Mouse (Mus musculus) hindbrain, embryonic 12.5 days (tissue): ENCODE measurements around the gene Scd4. TPM values are rescaled to one million over a fixed set of nuclear protein-coding genes. Genes with fewer than 3 reads are reported as not detected.

Experiments used
- ATAC-seq: fragments of 200-750 bp; cut with Nextera tagmentation; 2 replicates; pipeline ENCODE4 v1.8.0; 2017; ENCODE audit warnings: moderate TSS enrichment; ENCODE audit not compliant: low FRiP score
- H3K27ac ChIP-seq: fragments of 300-500 bp; sonication (generic); 2 replicates; pipeline ENCODE4 v1.5.1; 2016; ENCODE audit warnings: mild to moderate bottlenecking
- H3K27me3 ChIP-seq: fragments of 300-500 bp; sonication (generic); 2 replicates; pipeline ENCODE4 v1.6.1; 2016; ENCODE audit warnings: mild to moderate bottlenecking
- H3K36me3 ChIP-seq: fragments of 300-500 bp; sonication (generic); 2 replicates; pipeline ENCODE4 v1.6.1; 2016; ENCODE audit warnings: mild to moderate bottlenecking
- H3K4me1 ChIP-seq: fragments of 300-500 bp; sonication (generic); 2 replicates; pipeline ENCODE4 v1.6.1; 2016
- H3K4me2 ChIP-seq: fragments of 300-500 bp; sonication (generic); replicated peaks from 2 replicates; pipeline ENCODE4 v1.6.1; 2016; ENCODE audit warnings: mild to moderate bottlenecking
- H3K4me3 ChIP-seq: fragments of 300-500 bp; sonication (generic); 2 replicates; pipeline ENCODE4 v1.5.1; 2016; ENCODE audit warnings: mild to moderate bottlenecking
- H3K9ac ChIP-seq: fragments of 300-500 bp; sonication (generic); 2 replicates; pipeline ENCODE4 v1.6.1; 2016; ENCODE audit warnings: mild to moderate bottlenecking, moderate library complexity
- H3K9me3 ChIP-seq: fragments of 300-500 bp; sonication (generic); replicated peaks from 2 replicates; pipeline ENCODE4 v1.6.1; 2016; ENCODE audit warnings: mild to moderate bottlenecking
- WGBS: fragments of 180-500 bp; shearing (Covaris S2); methylation state at CpG from one replicate; pipeline ENCODE4 v1.1.7; 2016; 5-methylcytosine and 5-hydroxymethylcytosine counted together
- polyA plus RNA-seq: library from polyadenylated mRNA; unstranded; fragments of >200 nt; fragmentation: Nextera tagmentation; extraction: Ambion mirVana; gene quantifications from 2 replicates; pipeline ENCODE4 v1.2.1, GENCODE M21; 2016

Scd4 gene
- 0.07 and 0.10 TPM in 2 replicates for polyA plus RNA-seq

DNA sequence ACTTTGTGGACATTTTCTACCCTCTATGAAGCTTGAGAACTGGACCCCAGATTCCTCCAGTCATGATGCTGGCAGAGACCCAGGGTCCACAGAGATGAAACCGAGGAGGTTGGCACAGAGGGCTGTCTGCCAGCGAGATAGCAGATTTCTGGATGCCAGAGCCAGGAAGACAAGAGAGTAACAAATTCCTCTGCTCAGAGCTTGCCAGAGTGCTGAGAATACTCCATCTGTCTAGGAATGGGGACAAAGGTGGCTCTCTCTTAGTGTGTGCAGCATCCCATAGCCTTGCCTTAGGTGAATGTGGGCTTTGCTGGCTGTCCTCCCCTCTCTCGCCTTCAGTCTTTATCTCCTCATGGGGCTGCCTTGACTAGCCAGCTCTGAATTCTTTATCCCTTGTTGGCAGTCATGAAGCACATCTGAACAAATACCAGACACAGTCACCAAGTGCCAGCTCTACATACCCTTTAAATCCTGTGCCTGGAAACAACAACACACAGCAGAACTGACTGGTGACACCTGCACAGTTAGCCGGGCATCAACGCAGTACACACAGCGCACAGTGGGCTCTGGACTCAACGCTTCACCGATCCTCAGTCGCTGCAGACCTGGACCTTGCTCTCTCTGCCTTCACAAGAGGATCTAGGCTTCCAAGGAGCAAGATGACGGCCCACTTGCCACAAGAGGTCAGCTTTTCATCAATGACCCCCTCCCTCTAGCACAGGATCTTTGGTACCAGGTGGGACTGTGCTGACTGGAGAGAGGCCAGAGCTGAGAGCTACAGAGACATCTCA is at the start of gene Scd4:
Scd4 (plus strand) TSS at position 260 of the 791 bp plus-strand sequence.
- Histone ChIP-seq H3K9ac (no peak within 1 kb of the TSS), H3K4me3 (no peak within 1 kb of the TSS), H3K27ac (no peak within 1 kb of the TSS), H3K27me3 (no peaks in the 10 kb centered on the region), H3K4me2 (no peak within 1 kb of the TSS), H3K36me3 (no peaks in the 10 kb centered on the region), H3K4me1 (no peaks in the 10 kb centered on the region), H3K9me3 (no peaks in the 10 kb centered on the region)
- 87% methylated on average over 10 of the region's 10 CpGs for WGBS
- ATAC-seq = no peak

DNA sequence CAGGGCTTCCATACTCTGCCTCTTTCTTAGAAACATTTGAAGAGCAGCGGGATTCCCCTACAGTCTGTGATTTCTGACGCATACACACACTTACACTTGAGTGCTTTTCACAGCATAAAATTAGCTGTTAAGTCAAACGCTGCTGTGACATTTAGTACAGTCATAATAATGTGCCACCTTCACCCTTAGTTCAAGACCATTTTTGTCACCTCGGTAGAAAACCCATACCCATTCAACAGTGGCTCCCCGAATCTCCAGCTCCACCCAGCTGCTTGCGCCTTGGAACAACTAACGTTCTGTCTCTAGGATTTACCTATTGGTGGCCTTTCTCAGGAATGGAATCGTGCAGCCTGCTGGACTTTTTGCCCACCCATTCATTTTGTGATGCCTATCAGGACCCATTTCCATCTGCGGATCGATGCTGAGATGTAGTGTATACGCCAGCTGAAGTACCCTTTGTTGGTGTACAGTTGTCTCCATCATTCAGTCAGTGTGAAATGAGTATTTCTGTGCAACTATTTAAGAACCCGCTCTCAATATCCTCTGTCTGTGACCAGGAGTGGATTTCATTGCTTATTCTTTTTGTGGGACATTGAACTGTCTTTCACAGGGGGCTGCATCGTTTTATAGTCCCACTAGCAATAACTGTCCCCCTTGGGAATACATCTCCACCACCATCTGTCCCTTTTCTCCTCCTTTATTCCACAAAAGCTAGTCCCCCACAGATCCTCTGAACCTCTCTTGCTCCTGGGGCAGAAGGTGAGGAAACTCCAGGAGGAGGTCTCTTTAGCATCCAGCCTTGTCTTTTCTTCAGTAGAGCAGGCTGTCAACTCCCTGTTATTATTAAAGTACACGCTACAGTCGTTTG is 49.5 kb upstream of the Scd4 start:
- ATAC-seq = peak; percentile 27
- H3K4me1 ChIP-seq = peaks cover 41% of the 10 kb centered on the region
- no peaks in the 10 kb centered on the region for H3K36me3 ChIP-seq
- peak overlapping the region; percentile 42 for H3K4me3 ChIP-seq
- H3K9me3 ChIP-seq = no peaks in the 10 kb centered on the region
- H3K27me3 ChIP-seq = no peaks in the 10 kb centered on the region
- peak overlapping the region; percentile 72 for H3K4me2 ChIP-seq
- 29% methylated on average over 15 of the region's 15 CpGs for WGBS
- peak overlapping the region; percentile 97 for H3K27ac ChIP-seq
- peak overlapping the region; percentile 4; the same call in 1 of the 2 replicates for H3K9ac ChIP-seq

DNA sequence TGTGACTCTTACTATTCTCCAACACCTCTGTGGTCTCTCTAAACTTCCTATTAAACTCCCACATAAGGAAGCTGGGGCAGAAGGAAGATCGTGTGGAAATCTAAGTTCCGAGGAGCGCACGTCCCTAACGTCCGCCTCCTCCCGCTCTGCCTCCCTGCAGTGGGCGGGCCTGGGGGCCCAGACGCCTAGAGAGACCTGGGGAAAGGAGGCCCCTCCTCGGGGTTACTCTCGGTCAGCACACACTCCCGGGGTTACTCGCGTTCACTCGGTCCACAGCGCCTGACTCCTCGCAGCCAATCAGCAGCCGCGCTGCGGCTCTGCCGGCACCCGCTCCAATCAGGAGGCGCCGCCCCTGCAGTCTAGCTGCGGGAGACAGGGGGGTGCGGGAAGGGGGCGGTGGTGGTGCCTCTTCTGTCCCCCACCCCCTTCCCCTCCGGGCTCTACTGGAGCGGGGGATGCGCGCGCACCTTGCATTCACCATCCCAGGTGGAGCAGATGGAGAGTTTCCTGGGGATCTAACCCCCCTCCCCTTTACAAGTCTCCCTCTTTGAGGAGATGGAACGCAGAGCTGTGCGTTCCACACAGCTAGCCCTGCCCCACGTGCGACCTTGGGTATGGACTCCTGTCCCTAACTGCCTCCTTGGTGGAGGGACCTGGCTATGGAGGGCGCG is 48.7 kb upstream of the Scd4 start:
- peak; percentile 98 for ATAC-seq
- Histone ChIP-seq H3K36me3 (no peaks in the 10 kb centered on the region), H3K4me3 (peak overlapping the region; percentile 42), H3K27ac (peak overlapping the region; percentile 97), H3K27me3 (no peaks in the 10 kb centered on the region), H3K4me1 (peaks cover 41% of the 10 kb centered on the region), H3K9me3 (no peaks in the 10 kb centered on the region), H3K4me2 (peak overlapping the region; percentile 72), H3K9ac (peak overlapping the region; percentile 68)
- WGBS = under 1% methylated on average over 38 of the region's 38 CpGs

DNA sequence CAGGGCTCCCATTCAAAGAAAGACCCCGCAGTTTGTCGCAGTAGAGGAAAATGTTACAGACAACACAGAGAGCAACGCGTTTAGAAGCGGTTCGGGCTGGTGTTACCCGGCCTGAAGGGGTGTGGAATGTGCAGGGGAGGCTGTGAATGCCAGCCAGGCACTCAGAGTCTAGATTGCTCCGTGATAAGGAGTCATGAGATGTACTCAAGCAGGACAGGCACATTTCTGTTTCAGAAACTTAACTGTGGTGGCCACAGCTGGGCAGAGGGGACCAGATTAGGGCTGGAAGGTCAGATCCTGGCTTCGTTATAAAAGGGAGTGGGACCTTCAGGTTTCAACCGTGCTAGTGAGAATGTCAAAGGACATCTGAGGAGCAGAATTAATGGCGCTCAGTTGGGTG is 48.2 kb upstream of the Scd4 start:
- Histone ChIP-seq H3K27ac (peak overlapping the region; percentile 97), H3K36me3 (no peaks in the 10 kb centered on the region), H3K27me3 (no peaks in the 10 kb centered on the region), H3K4me3 (peak overlapping the region; percentile 42), H3K4me2 (peak overlapping the region; percentile 72), H3K9ac (peak overlapping the region; percentile 68), H3K4me1 (peaks cover 40% of the 10 kb centered on the region), H3K9me3 (no peaks in the 10 kb centered on the region)
- ATAC-seq = peak; percentile 63
- 3% methylated on average over 11 of the region's 11 CpGs for WGBS

DNA sequence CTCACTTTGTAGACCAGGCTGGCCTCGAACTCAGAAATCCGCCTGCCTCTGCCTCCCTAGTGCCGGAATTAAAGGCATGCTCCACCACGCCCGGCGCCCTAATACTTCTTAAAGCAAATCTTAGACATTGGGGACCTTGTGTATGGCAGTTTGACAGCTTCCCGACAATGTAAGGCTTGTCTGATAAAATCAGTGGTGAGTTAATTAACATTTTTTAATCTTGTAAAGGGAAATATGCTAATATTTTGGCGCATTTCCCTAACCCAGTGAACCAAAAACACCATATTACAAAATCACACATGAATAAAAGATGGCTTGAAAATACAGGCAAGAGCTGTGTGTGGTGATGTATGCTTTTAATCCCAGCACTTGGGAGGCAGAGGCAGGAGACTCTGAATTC is 47.3 kb upstream of the Scd4 start:
- H3K4me2 ChIP-seq = no peak overlapping the region
- H3K9me3 ChIP-seq = no peaks in the 10 kb centered on the region
- H3K4me3 ChIP-seq = no peak overlapping the region
- H3K4me1 ChIP-seq = peaks cover 33% of the 10 kb centered on the region
- no peak for ATAC-seq
- no peak overlapping the region for H3K9ac ChIP-seq
- H3K27me3 ChIP-seq = no peaks in the 10 kb centered on the region
- no peaks in the 10 kb centered on the region for H3K36me3 ChIP-seq
- 92% methylated on average over 8 of the region's 8 CpGs for WGBS
- H3K27ac ChIP-seq = no peak overlapping the region

DNA sequence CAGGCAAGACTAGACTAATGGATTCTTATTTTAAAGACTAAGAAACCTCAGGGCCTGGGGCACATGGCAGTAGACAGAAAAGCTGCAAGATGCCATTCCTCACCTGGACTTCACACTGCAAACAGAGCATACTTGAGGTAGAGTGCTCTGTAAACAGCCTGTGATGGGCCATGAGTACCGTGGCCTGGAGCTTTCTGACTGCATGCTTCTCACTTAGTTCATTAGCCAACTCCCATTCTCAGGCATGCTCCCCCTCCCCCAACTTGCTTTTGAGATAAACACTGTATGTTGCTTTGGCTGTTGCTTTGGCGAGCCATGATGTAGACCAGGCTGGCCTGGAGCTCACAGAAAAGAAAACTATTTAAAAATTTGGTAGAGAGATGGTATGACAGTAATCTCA is 46.8 kb upstream of the Scd4 start:
- no peak for ATAC-seq
- Histone ChIP-seq H3K27me3 (no peaks in the 10 kb centered on the region), H3K9ac (no peak overlapping the region), H3K27ac (no peak overlapping the region), H3K4me3 (no peak overlapping the region), H3K9me3 (no peaks in the 10 kb centered on the region), H3K4me1 (peaks cover 28% of the 10 kb centered on the region), H3K4me2 (no peak overlapping the region), H3K36me3 (no peaks in the 10 kb centered on the region)
- WGBS = 85% methylated on average over 2 of the region's 2 CpGs

DNA sequence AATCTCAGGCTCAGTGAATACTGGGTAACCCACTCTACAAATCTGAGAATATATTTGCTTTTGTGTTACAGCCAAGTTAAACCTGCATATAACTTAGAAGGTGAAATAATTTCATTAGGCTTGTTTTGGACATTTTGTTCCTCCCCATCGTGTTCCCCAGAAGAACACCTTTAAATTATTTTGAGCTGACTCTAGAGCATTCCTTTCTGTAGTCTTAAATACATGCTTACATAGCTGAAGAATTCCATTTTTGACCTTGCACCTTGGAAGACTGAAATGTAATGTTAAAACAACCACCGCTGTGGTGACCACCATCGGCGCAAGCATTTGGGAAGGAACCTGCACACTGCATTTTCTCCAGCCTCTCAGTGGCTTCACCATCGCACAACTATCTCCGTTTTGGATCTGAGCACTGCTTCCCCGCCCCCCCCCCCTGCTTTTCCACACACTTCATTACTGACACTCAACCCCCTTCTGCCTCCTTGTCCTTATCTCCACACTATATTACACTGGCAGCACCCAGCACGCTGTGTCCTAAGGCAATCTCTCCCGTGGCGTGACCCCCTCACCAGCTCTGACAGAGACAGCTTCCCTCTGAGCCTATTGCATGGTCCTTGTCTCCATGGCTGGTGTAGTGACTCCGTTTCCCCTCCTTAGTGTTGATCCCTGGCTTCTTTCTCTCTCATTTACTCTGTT is 45.3 kb upstream of the Scd4 start:
- peaks cover 32% of the 10 kb centered on the region for H3K4me1 ChIP-seq
- 76% methylated on average over 11 of the region's 11 CpGs for WGBS
- H3K27ac ChIP-seq = no peak overlapping the region
- no peak overlapping the region for H3K9ac ChIP-seq
- no peak overlapping the region for H3K4me3 ChIP-seq
- no peaks in the 10 kb centered on the region for H3K9me3 ChIP-seq
- H3K27me3 ChIP-seq = no peaks in the 10 kb centered on the region
- H3K4me2 ChIP-seq = no peak overlapping the region
- H3K36me3 ChIP-seq = no peaks in the 10 kb centered on the region
- ATAC-seq = no peak

DNA sequence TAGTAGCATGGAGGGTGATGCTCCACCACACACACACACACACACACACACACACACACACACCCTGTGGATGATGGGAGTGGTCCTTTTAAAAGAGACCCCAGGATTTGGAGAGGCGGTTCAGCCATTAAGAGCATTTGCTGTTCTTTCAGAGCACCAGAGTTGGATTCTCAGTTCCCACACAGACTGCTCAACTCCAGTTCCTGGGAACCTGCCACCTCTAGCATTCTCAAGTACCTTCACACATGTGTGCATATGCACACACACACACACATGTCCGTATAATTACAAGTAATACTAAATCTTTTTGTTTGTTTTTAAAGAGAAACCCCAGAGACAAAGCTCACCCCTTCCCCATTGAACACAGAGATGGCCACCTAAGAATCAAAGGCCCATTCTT is 40.8 kb upstream of the Scd4 start:
- H3K4me3 ChIP-seq = no peak overlapping the region
- 78% methylated on average over 2 of the region's 2 CpGs for WGBS
- ATAC-seq = no peak
- H3K27ac ChIP-seq = peak overlapping the region; percentile 98
- H3K36me3 ChIP-seq = peaks cover 20% of the 10 kb centered on the region
- H3K4me1 ChIP-seq = peaks cover 33% of the 10 kb centered on the region
- no peak overlapping the region; the same call in 1 of the 2 replicates for H3K9ac ChIP-seq
- H3K9me3 ChIP-seq = no peaks in the 10 kb centered on the region
- H3K4me2 ChIP-seq = no peak overlapping the region
- H3K27me3 ChIP-seq = no peaks in the 10 kb centered on the region

DNA sequence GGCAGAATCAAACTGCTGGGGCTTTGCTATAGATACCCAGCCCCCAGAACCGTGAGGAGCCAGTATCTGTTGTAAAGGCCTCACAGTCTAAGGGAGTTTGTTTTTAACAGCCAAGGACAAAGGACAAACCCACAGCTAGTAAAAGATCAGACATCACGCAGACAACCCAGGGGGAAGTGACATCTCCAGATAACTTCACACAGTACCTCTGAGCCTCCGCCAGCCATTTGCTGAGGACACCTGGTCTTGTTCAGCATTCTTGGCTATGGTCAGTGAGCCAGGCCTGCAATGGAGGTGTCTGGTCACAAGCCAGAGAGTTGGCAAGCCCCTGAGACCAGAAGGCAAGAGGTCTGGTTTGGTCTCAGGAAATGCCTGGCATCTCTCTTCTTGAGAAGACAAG is 40.4 kb upstream of the Scd4 start:
- 59% methylated on average over 3 of the region's 3 CpGs for WGBS
- no peak for ATAC-seq
- Histone ChIP-seq H3K27ac (peak overlapping the region; percentile 98), H3K4me3 (peak overlapping the region; percentile 89; the same call in 1 of the 2 replicates), H3K4me2 (peak overlapping the region; percentile 91), H3K9me3 (no peaks in the 10 kb centered on the region), H3K27me3 (no peaks in the 10 kb centered on the region), H3K9ac (peak overlapping the region; percentile 58; the same call in 1 of the 2 replicates), H3K4me1 (peaks cover 37% of the 10 kb centered on the region), H3K36me3 (peaks cover 24% of the 10 kb centered on the region)

DNA sequence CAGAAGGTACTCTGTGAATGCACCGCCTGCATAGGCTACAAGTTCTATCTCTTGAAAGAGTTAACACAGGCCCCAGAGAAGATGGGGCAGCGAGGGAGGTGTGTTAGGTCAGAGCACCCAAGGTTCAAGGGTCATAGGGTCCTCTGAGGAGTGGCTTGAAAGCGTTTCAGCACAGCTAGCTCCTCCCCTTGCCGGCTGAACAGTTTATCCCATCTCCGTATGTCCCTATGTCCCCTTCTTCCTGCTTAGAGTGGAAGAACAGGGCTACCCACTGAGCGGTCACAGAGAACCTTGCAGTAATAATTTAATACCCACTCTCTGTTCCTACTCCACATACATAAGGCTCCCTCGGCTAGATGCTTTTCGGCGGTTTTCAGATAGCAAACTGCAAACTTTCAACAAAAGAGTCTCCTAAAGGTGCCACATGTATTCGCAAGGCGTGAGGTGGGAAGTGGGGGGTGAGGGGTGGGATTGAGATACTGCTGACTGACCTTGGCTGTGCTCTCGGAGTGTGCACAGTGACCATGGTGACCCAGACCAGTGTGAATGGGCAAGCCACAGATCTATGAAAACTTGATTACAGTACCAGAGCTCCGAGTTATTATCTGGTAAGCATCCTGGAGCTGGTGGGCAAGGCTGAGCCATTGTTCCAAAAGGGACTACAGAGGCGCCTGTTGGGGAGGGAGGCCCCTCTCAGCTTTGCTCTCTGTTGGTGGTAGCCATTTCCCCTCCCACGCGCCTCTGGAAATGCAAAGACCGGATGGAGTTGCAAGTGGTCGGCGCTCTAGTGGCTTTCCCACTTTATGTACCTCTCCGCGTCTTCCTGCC is 39.7 kb upstream of the Scd4 start, which contains the start of gene Scd2:
Scd2 (plus strand) TSS at position 734 of the 828 bp plus-strand sequence.
- peak within 1 kb of the TSS; percentile 91 for H3K4me2 ChIP-seq
- H3K27me3 ChIP-seq = no peaks in the 10 kb centered on the region
- H3K4me3 ChIP-seq = peak within 1 kb of the TSS; percentile 89
- 2% methylated on average over 21 of the region's 21 CpGs for WGBS
- no peaks in the 10 kb centered on the region for H3K9me3 ChIP-seq
- peaks cover 31% of the 10 kb centered on the region for H3K36me3 ChIP-seq
- peak within 1 kb of the TSS; percentile 98 for H3K27ac ChIP-seq
- no peak; the same call in none of the 2 replicates for ATAC-seq
- H3K4me1 ChIP-seq = peaks cover 40% of the 10 kb centered on the region
- H3K9ac ChIP-seq = peak within 1 kb of the TSS; percentile 99
